Mouse (Mus musculus) left cerebral cortex, postnatal 10 days (tissue): ENCODE measurements around the gene Sbk3. TPM values are rescaled to one million over a fixed set of nuclear protein-coding genes. Genes with fewer than 3 reads are reported as not detected.

Experiments used
- DNase-seq, 2 experiments: peaks; one replicate each; pipeline ENCODE4 v3.0.0; 2021 to 2022; ENCODE audit warnings: low spot score in 2 of 2, mixed read lengths in 1 of 2; ENCODE audit errors: extremely low spot score in 1 of 2
- intact Hi-C: fragments of 180-260 bp; cut with DNase I; formaldehyde crosslinking; loops from one replicate; pipeline ENCODE4 v1.15.1; 2025
- total RNA-seq, 2 experiments: library from RNA; stranded (reverse); gene quantifications; 2 replicates each; pipeline ENCODE4 v1.2.3; 2021

Gene Sbk3
- total RNA-seq, 2 experiments from 2014 or later, result 0.24 to 0.32 TPM

DNA sequence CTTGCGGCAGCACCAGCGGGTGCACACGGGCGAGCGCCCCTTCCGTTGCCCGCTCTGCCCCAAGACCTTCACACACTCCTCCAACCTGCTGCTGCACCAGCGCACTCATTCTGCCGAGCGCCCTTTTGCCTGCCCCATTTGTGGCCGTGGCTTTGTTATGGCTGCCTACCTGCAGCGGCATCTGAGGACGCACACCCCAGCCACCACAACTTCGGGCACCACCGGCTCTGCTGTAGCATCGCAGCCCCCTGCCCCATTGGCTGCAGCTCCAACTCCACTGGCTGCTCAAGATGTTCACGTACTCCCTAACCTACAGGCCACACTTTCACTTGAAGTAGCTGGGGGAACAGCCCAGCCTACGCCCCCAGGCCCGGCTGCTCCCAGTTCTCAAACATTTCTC lies 50.5 kb downstream of the Sbk3 start:
- no peak for DNase-seq
- intact Hi-C loops, result no loop called here

DNA sequence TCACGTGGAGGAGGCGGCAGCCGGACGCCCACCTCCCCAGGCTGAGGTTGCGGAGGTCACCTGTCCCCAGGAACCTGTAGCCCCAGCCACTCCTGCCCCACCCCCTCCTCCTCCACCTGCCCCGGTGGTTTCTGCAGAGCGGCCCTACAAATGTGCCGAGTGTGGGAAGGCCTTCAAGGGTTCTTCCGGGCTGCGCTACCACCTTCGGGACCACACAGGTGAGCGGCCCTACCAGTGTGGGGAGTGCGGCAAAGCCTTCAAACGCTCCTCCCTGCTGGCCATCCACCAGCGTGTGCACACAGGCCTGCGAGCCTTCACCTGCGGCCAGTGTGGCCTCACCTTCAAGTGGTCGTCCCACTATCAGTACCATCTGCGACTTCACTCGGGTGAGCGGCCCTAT lies 51.0 kb downstream of the Sbk3 start:
- DNase-seq, result no peak
- intact Hi-C loops, result loop anchor here (5.0 kb wide), 1 partner anchor 78 kb away; the partner anchor contains the start of gene Shisa7

DNA sequence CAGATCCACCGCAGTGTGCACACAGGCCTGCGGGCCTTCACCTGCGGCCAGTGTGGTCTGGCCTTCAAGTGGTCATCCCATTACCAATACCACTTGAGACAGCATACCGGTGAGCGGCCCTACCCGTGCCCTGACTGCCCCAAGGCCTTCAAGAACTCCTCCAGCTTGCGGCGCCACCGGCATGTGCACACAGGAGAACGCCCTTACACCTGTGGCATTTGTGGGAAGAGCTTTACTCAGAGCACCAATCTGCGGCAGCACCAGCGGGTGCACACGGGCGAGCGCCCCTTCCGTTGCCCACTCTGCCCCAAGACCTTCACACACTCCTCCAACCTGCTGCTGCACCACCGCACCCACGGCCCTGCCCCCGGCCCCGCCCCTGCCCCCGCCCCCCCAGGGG lies 51.9 kb downstream of the Sbk3 start:
- intact Hi-C loops, result loop anchor here (5.0 kb wide), 1 partner anchor 77 kb away; the partner anchor contains the start of gene Shisa7
- no peak for DNase-seq

DNA sequence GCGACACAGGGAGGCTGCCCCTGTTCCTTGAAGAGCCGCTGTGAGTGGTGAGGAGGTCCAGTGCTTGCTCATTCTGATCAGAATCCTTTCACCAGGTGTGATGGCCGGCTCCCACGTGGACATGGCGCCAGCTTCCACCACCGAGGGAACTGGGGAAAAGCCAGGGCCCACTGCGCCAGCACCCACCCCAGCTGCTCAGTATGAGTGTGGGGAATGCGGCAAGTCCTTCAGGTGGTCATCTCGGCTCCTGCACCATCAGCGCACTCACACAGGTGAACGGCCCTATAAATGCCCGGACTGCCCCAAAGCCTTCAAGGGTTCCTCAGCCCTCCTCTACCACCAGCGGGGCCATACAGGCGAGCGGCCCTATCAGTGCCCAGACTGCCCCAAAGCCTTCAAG lies 52.3 kb downstream of the Sbk3 start:
- intact Hi-C loops, result loop anchor here (5.0 kb wide), 1 partner anchor 76 kb away; the partner anchor contains the start of gene Shisa7

DNA sequence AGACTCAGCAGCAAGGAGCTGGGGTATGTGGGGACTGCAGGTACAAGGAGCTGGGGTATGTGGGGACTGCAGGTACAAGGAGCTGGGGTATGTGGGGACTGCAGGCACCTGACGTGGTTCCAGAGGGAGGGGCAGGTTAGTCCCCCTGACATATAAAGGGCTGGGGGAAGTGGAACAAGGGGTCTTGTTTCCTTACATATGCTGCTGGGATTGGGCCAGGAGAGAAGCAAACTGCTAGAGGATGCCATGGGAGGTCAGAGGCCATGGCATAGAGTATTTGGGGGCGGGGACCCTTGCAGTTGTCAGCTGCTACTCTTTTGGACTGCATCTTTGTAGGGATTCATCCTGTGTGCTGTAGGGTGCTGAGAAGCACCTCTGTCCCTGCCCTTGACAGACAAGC lies 53.5 kb downstream of the Sbk3 start:
- intact Hi-C loops, result loop anchor here (5.0 kb wide), 1 partner anchor 75 kb away; the partner anchor contains the start of gene Shisa7
- no peak for DNase-seq

More for the DNA sequence above, 52.3 kb downstream of the Sbk3 start:
- DNase-seq, result no peak

- intact Hi-C loops, result loop anchor here (5.0 kb wide), 1 partner anchor 74 kb away; the partner anchor contains the start of gene Shisa7
- no peak for DNase-seq
Measured at GRCm38 (mm10) chr7:4915669-4916416, 55.1 kb downstream of the Sbk3 start.

Other genes with a start within 250 kb of the Sbk3 start
- gene Tmem150b, start 245.9 kb downstream of the Sbk3 start, total RNA-seq, result not detected
- gene Kmt5c, start 231.1 kb downstream of the Sbk3 start, total RNA-seq, result 10 to 100 TPM; 39.5 to 42.0 TPM
- 1 to 10 TPM; 6.9 to 8.7 TPM for gene Cox6b2, start 218.1 kb downstream of the Sbk3 start, total RNA-seq
- not detected for gene Fam71e2, start 199.9 kb downstream of the Sbk3 start, total RNA-seq
- gene Il11, start 188.3 kb downstream of the Sbk3 start, total RNA-seq, result 1 to 10 TPM in 1 of 2 experiments, under 1 TPM in 1; 0.73 to 1.1 TPM
- gene Tmem190, start 188.2 kb downstream of the Sbk3 start, total RNA-seq, result not detected
- 1 to 10 TPM; 4.1 to 5.2 TPM for gene Tmem238, start 181.5 kb downstream of the Sbk3 start, total RNA-seq
- gene Rpl28, start 178.3 kb downstream of the Sbk3 start, total RNA-seq, result 100 to 1,000 TPM; 484 to 532 TPM
- 100 to 1,000 TPM; 145 to 159 TPM for gene Ube2s, start 158.6 kb downstream of the Sbk3 start, total RNA-seq
- 100 to 1,000 TPM; 104 to 111 TPM for gene Shisa7, start 126.5 kb downstream of the Sbk3 start, total RNA-seq
- gene Isoc2b, start 100.9 kb downstream of the Sbk3 start, total RNA-seq, result 1 to 10 TPM; 2.0 to 3.4 TPM
- gene Isoc2a, start 94.0 kb downstream of the Sbk3 start, total RNA-seq, result 1 to 10 TPM; 6.4 to 6.8 TPM
- gene Gm36210, start 64.7 kb downstream of the Sbk3 start, total RNA-seq, result under 1 TPM; 0.26 to 0.36 TPM
- 10 to 100 TPM; 15.2 to 15.3 TPM for gene Zfp628, start 56.0 kb downstream of the Sbk3 start, total RNA-seq
- 10 to 100 TPM; 70.1 to 72.6 TPM for gene Nat14, start 49.1 kb downstream of the Sbk3 start, total RNA-seq
- gene Ssc5d, start 45.4 kb downstream of the Sbk3 start, total RNA-seq, result 1 to 10 TPM; 2.4 to 2.6 TPM
- not detected for gene Sbk2, start 6.8 kb downstream of the Sbk3 start, total RNA-seq
- gene Zfp579, start 25.0 kb upstream of the Sbk3 start, total RNA-seq, result 10 to 100 TPM; 29.7 to 33.6 TPM
- gene Zfp524, start 43.2 kb upstream of the Sbk3 start, total RNA-seq, result 1 to 10 TPM; 4.0 to 4.4 TPM
- 10 to 100 TPM; 22.0 to 23.7 TPM for gene Fiz1, start 43.5 kb upstream of the Sbk3 start, total RNA-seq
- gene Gm44973, start 44.3 kb upstream of the Sbk3 start, total RNA-seq, result not detected
- gene Zfp865, start 49.2 kb upstream of the Sbk3 start, total RNA-seq, result 10 to 100 TPM; 35.4 to 36.5 TPM
- 10 to 100 TPM; 59.7 to 59.9 TPM for gene Ccdc106, start 49.4 kb upstream of the Sbk3 start, total RNA-seq
- gene 4632433K11Rik, start 63.0 kb upstream of the Sbk3 start, total RNA-seq, result not detected
- 1 to 10 TPM; 4.1 to 4.8 TPM for gene Zfp784, start 67.3 kb upstream of the Sbk3 start, total RNA-seq
- gene Zfp580, start 80.4 kb upstream of the Sbk3 start, total RNA-seq, result 10 to 100 TPM; 68.9 to 71.0 TPM
- gene U2af2, start 91.0 kb upstream of the Sbk3 start, total RNA-seq, result 100 to 1,000 TPM; 170 to 172 TPM
- 100 to 1,000 TPM; 387 to 408 TPM for gene Epn1, start 109.1 kb upstream of the Sbk3 start, total RNA-seq
- gene Rfpl4, start 145.8 kb upstream of the Sbk3 start, total RNA-seq, result not detected
- gene Rasl2-9, start 154.8 kb upstream of the Sbk3 start, total RNA-seq, result under 1 TPM in 1 of 2 experiments, not detected in 1; 0.71 TPM
- gene Vmn1r55, start 178.5 kb upstream of the Sbk3 start, total RNA-seq, result not detected
- not detected for gene Vmn1r56, start 225.6 kb upstream of the Sbk3 start, total RNA-seq
- not detected for gene Vmn1r57, start 247.3 kb upstream of the Sbk3 start, total RNA-seq